14 mouse cellular contexts compared by ENCODE assay signal in genomic region chr17:56331256-56331655, GRCm38 (mm10). TPM values are rescaled to one million over a fixed set of nuclear protein-coding genes. Genes with fewer than 3 reads are reported as not detected.
DNase-seq lines count a peak whose midpoint lies in the region; ATAC-seq lines count a peak whose summit lies in the region.
"Had no signal": no experiment of that assay in that cellular context is flagged by ENCODE, and none has a peak within 500 bp of the region (broad histone marks: within the 10 kb centered on the region; RNA-seq: fewer than 3 reads in every experiment).

No protein-coding gene starts in this region.

- DNase-seq in NIH3T3 (ENCODE audit: low read depth), result peak; percentile 91
- peak; percentile 36 for DNase-seq in brain, adult 2 months (ENCODE audit: low read depth, low spot score)
- DNase-seq in heart, postnatal 25 days (ENCODE audit: low spot score), result peak; percentile 24
- DNase-seq in left cerebral cortex, postnatal 36 days (ENCODE audit: low spot score in 2 of 2), result no peak
- no peak for DNase-seq in urinary bladder, postnatal 14 days (ENCODE audit: low spot score)
- DNase-seq: cerebellum, adult 11-12 months had no signal

- H3K4me1 ChIP-seq in hindbrain, embryonic 13.5 days (replicated peaks), result peaks cover 76% of the 10 kb centered on the region
- peaks cover 35% of the 10 kb centered on the region for H3K4me1 ChIP-seq in hindbrain, embryonic 16.5 days (ENCODE audit: control insufficient read depth, insufficient read depth, low read depth, low read length)

- peak overlapping the region; percentile 35; the same call in 1 of the 2 replicates for H3K27ac ChIP-seq in hindbrain, embryonic 13.5 days
- H3K27ac ChIP-seq in hindbrain, embryonic 16.5 days (ENCODE audit: low read depth, low read length), result no peak overlapping the region
- H3K27ac ChIP-seq: forebrain, embryonic 13.5 days; limb, embryonic 12.5 days; lung, embryonic 15.5 days; midbrain, embryonic 12.5 days had no signal

- H3K4me2 ChIP-seq in hindbrain, embryonic 13.5 days, result no peak overlapping the region
- H3K4me2 ChIP-seq in hindbrain, embryonic 16.5 days (ENCODE audit: low read length), result no peak overlapping the region
- H3K4me2 ChIP-seq: forebrain, embryonic 13.5 days; limb, embryonic 12.5 days; lung, embryonic 15.5 days; midbrain, embryonic 12.5 days had no signal

- no peak for ATAC-seq in hindbrain, embryonic 13.5 days (ENCODE audit: low FRiP score)
- no peak for ATAC-seq in hindbrain, embryonic 16.5 days
- ATAC-seq: forebrain, embryonic 13.5 days; intestine, postnatal 0 days had no signal

- peak overlapping the region; percentile 25; the same call in 1 of the 2 replicates for H3K9ac ChIP-seq in hindbrain, embryonic 13.5 days
- H3K9ac ChIP-seq in hindbrain, embryonic 16.5 days (ENCODE audit: low read depth, low read length), result no peak overlapping the region
- H3K9ac ChIP-seq: forebrain, embryonic 13.5 days; lung, embryonic 15.5 days; midbrain, embryonic 12.5 days had no signal

- H3K36me3 ChIP-seq in hindbrain, embryonic 13.5 days, result peaks cover 6% of the 10 kb centered on the region
- H3K36me3 ChIP-seq in hindbrain, embryonic 16.5 days (ENCODE audit: control insufficient read depth, insufficient read depth, low read length), result no peaks in the 10 kb centered on the region
- H3K36me3 ChIP-seq: lung, embryonic 15.5 days had no signal

- H3K4me3 ChIP-seq in hindbrain, embryonic 13.5 days, result no peak overlapping the region
- no peak overlapping the region for H3K4me3 ChIP-seq in hindbrain, embryonic 16.5 days (ENCODE audit: low read length)
- H3K4me3 ChIP-seq: forebrain, embryonic 13.5 days; limb, embryonic 12.5 days; lung, embryonic 15.5 days; midbrain, embryonic 12.5 days had no signal

- intact Hi-C loops in heart, postnatal 25 days (cut with DNase I), result no loop called here
- intact Hi-C loops in left cerebral cortex, postnatal 36 days (cut with DNase I), result no loop called here

- H3K27me3 ChIP-seq in hindbrain, embryonic 13.5 days, result no peaks in the 10 kb centered on the region
- H3K27me3 ChIP-seq in hindbrain, embryonic 16.5 days (replicated peaks; ENCODE audit: control insufficient read depth, insufficient read depth, low read length), result no peaks in the 10 kb centered on the region
- H3K27me3 ChIP-seq: forebrain, embryonic 13.5 days; limb, embryonic 12.5 days; lung, embryonic 15.5 days; midbrain, embryonic 12.5 days had no signal

- H3K9me3 ChIP-seq in hindbrain, embryonic 13.5 days, result no peaks in the 10 kb centered on the region
- no peaks in the 10 kb centered on the region for H3K9me3 ChIP-seq in hindbrain, embryonic 16.5 days (ENCODE audit: control insufficient read depth, low read length)
- H3K9me3 ChIP-seq: forebrain, embryonic 13.5 days; limb, embryonic 12.5 days; lung, embryonic 15.5 days; midbrain, embryonic 12.5 days had no signal

RNA-seq across cellular contexts. Expression of gene Kdm4b, which starts 5.4 kb away (rescaled TPM):
- 66.0 and 66.7 TPM in 2 replicates for polyA plus RNA-seq in hindbrain, embryonic 13.5 days (2015; fragmentation: Nextera tagmentation; extraction: Ambion mirVana)
- polyA plus RNA-seq in hindbrain, embryonic 16.5 days (2015; fragmentation: Nextera tagmentation; extraction: Ambion mirVana), result 53.5 and 70.3 TPM in 2 replicates
- 10 to 100 TPM; 37.9 to 38.1 TPM for total RNA-seq in heart, postnatal 25 days (2021)
- total RNA-seq in left cerebral cortex, postnatal 36 days (2021), result 10 to 100 TPM; 64.4 to 78.3 TPM

RNA-seq across cellular contexts. Expression of gene Uhrf1, which starts 28.1 kb away (rescaled TPM):
- polyA plus RNA-seq in hindbrain, embryonic 13.5 days (2015; fragmentation: Nextera tagmentation; extraction: Ambion mirVana), result 27.1 and 29.6 TPM in 2 replicates
- 23.3 and 28.2 TPM in 2 replicates for polyA plus RNA-seq in hindbrain, embryonic 16.5 days (2015; fragmentation: Nextera tagmentation; extraction: Ambion mirVana)
- total RNA-seq in heart, postnatal 25 days (2021), result 1 to 10 TPM; 3.7 to 4.3 TPM
- total RNA-seq in left cerebral cortex, postnatal 36 days (2021), result 1 to 10 TPM in 1 of 2 experiments, under 1 TPM in 1; 0.82 to 1.3 TPM

RNA-seq across cellular contexts. Expression of gene Arrdc5, which starts 31.2 kb away (rescaled TPM):
- not detected in 2 replicates for polyA plus RNA-seq in hindbrain, embryonic 13.5 days (2015; fragmentation: Nextera tagmentation; extraction: Ambion mirVana)
- polyA plus RNA-seq in hindbrain, embryonic 16.5 days (2015; fragmentation: Nextera tagmentation; extraction: Ambion mirVana), result not detected in 2 replicates
- total RNA-seq in heart, postnatal 25 days (2021), result not detected
- not detected for total RNA-seq in left cerebral cortex, postnatal 36 days (2021)
- polyA plus RNA-seq: forebrain, embryonic 13.5 days; intestine, postnatal 0 days; large intestine, adult 2 months; limb, embryonic 12.5 days; lung, embryonic 15.5 days; midbrain, embryonic 12.5 days had no signal

RNA-seq across cellular contexts. Expression of gene Plin3, which starts 38.6 kb away (rescaled TPM):
- polyA plus RNA-seq in hindbrain, embryonic 13.5 days (2015; fragmentation: Nextera tagmentation; extraction: Ambion mirVana), result 20.0 and 23.5 TPM in 2 replicates
- 15.5 and 21.1 TPM in 2 replicates for polyA plus RNA-seq in hindbrain, embryonic 16.5 days (2015; fragmentation: Nextera tagmentation; extraction: Ambion mirVana)
- 100 to 1,000 TPM; 154 to 171 TPM for total RNA-seq in heart, postnatal 25 days (2021)
- 10 to 100 TPM in 1 of 2 experiments, 1 to 10 TPM in 1; 9.3 to 10.1 TPM for total RNA-seq in left cerebral cortex, postnatal 36 days (2021)

RNA-seq across cellular contexts. Expression of gene Ticam1, which starts 54.7 kb away (rescaled TPM):
- polyA plus RNA-seq in hindbrain, embryonic 13.5 days (2015; fragmentation: Nextera tagmentation; extraction: Ambion mirVana), result 1.3 and 1.4 TPM in 2 replicates
- 1.5 and 1.9 TPM in 2 replicates for polyA plus RNA-seq in hindbrain, embryonic 16.5 days (2015; fragmentation: Nextera tagmentation; extraction: Ambion mirVana)
- 1 to 10 TPM; 7.6 to 9.8 TPM for total RNA-seq in heart, postnatal 25 days (2021)
- 1 to 10 TPM; 4.9 to 5.3 TPM for total RNA-seq in left cerebral cortex, postnatal 36 days (2021)

Comparison
In these comparisons a context has a peak if more than half of its experiments do, and no peak if none do; other contexts are left out.
1. DNase-seq: peak in NIH3T3 (single experiment), brain, adult 2 months (single experiment) and heart, postnatal 25 days (single experiment); none in left cerebral cortex, postnatal 36 days (0 of 2) and urinary bladder, postnatal 14 days (single experiment).